Mouse (Mus musculus): ENCODE results near the gene Olfr342. TPM values are rescaled to one million over a fixed set of nuclear protein-coding genes. Genes with fewer than 3 reads are reported as not detected.

Gene Olfr342
- not detected for polyA plus RNA-seq (2014; fragmentation: Illumina TruSeq; extraction: RNeasy Lipid Tissue Mini Kit (QIAGEN cat#74804); ENCODE audit: low read depth, low replicate concordance)

DNA sequence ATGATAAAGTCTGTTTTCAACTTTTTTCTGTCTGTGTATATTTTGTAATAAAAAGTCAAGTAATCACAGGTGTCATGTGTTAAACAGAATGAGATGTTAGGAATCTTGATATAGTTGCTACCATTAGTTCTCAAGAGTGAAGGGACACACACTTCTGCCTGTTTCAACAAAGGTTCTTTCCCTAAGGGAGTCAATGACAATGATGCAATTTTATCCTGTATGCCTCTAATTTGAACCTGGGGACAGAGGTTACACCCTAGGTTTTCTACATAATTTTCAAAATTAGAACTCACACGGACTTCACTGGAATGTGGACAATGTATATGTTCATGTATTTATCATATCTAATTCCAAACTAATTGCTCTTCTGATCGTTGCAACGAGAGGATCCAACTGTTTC is at the start of gene Olfr342:
Gene Olfr342, plus strand, starts transcription at position 301 of the 400 bp plus-strand sequence.

DNA sequence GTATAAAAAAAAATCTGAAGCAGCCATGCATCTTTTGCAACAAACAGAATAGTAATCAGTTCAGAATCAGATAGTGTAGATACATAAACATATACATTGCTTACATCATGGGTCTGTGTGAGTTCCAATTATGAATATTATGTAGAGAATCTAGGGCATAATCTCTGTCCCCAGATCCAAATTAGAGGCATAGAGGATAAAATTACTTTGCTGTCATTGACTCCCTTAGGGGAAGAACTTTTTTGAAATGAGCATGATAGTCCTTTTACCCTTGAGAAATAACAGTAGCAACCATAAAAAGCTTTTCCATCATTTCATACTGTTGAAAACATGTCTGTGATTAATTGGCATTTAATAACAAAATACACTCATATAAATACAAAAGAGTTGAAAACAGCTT is 42.4 kb upstream of the Olfr342 start, which contains the start of gene Olfr341:
Gene Olfr341, minus strand, starts transcription at position 101 of the 400 bp plus-strand sequence.

DNA sequence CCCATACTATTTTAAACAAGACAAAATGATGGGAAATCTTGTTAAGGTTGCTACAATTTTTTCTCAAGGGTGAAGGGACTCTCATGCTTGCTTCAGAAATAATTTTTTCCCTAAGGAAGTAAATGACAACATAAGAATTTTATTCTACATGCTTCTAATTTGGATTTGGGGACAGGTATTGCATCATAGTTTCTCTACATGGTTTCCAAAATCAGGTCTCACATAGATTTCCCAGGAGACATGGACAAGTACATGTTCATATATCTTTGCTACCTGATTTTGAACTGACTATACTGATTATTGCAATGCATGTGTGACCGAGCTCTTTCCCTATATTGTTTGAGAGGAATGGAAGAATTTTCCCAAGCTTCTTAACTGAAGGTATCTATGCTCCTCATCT is 41.6 kb downstream of the Olfr342 start, which contains the start of gene Olfr344:
Gene Olfr344, plus strand, starts transcription at position 301 of the 400 bp plus-strand sequence.

Other genes with a start within 250 kb of the Olfr342 start
- gene Olfr338, start 151.5 kb upstream of the Olfr342 start, polyA plus RNA-seq (2014; fragmentation: Illumina TruSeq; extraction: RNeasy Lipid Tissue Mini Kit (QIAGEN cat#74804); ENCODE audit: low read depth, low replicate concordance) = not detected
- gene Olfr339, start 106.1 kb upstream of the Olfr342 start, polyA plus RNA-seq (2014; fragmentation: Illumina TruSeq; extraction: RNeasy Lipid Tissue Mini Kit (QIAGEN cat#74804); ENCODE audit: low read depth, low replicate concordance) = not detected
- not detected for gene Olfr340, start 72.4 kb upstream of the Olfr342 start, polyA plus RNA-seq (2014; fragmentation: Illumina TruSeq; extraction: RNeasy Lipid Tissue Mini Kit (QIAGEN cat#74804); ENCODE audit: low read depth, low replicate concordance)
- gene Olfr341, start 42.5 kb upstream of the Olfr342 start, polyA plus RNA-seq (2014; fragmentation: Illumina TruSeq; extraction: RNeasy Lipid Tissue Mini Kit (QIAGEN cat#74804); ENCODE audit: low read depth, low replicate concordance) = not detected
- gene Olfr344, start 41.7 kb downstream of the Olfr342 start, polyA plus RNA-seq (2014; fragmentation: Illumina TruSeq; extraction: RNeasy Lipid Tissue Mini Kit (QIAGEN cat#74804); ENCODE audit: low read depth, low replicate concordance) = not detected
- gene Olfr345, start 115.0 kb downstream of the Olfr342 start, polyA plus RNA-seq (2014; fragmentation: Illumina TruSeq; extraction: RNeasy Lipid Tissue Mini Kit (QIAGEN cat#74804); ENCODE audit: low read depth, low replicate concordance) = not detected
- gene Olfr346, start 160.8 kb downstream of the Olfr342 start, polyA plus RNA-seq (2014; fragmentation: Illumina TruSeq; extraction: RNeasy Lipid Tissue Mini Kit (QIAGEN cat#74804); ENCODE audit: low read depth, low replicate concordance) = not detected
- not detected for gene Olfr347, start 206.9 kb downstream of the Olfr342 start, polyA plus RNA-seq (2014; fragmentation: Illumina TruSeq; extraction: RNeasy Lipid Tissue Mini Kit (QIAGEN cat#74804); ENCODE audit: low read depth, low replicate concordance)

All from heart, adult 10 weeks (tissue).